Mouse (Mus musculus) layer of hippocampus, postnatal 14 days (tissue): ENCODE measurements around the gene Pard6a. TPM values are rescaled to one million over a fixed set of nuclear protein-coding genes. Genes with fewer than 3 reads are reported as not detected.

Experiments used
- DNase-seq, 2 experiments: peaks; one replicate each; pipeline ENCODE4 v3.0.0; 2021 to 2022; ENCODE audit warnings: low spot score in 2 of 2, mixed read lengths in 1 of 2
- total RNA-seq, 2 experiments: library from RNA; stranded (reverse); gene quantifications; 2 replicates each; pipeline ENCODE4 v1.2.3; 2021

The Pard6a gene
- total RNA-seq, 2 experiments from 2014 or later, result 36.8 to 38.4 TPM

DNA sequence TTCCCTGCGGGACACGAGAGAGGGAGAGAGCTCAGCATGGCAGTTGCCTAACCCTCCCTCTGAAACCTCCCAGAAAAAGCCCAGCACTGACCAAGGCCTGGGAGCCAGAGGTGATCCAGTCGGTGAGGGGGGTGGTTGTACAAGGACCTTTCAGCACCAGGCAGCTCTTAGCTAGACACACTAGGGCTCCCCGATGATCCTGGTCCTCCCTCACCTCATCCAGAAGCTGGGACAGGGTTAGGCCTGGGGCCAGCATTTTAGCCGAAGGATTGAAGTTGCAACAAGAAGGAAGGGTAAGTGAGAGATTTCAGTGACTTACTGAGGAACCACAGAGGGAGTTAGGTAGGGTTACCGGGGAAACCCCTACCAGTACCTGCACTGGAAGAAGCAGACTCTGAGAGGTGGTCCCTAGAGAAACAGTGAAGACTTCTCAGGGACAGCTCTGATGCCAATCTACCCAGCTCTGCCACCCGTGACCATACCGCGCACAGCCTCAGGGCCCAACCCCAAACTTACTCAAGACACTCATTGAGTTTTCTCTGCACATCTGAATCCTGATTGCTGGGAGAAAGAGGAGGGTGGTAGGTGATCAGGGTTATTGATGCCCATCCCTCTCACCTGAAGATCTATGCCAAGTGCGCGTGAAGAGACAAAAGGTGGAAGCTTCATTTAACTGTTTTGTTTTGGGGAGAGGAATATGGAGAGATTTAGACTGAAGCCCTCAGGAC lies 1.3 kb upstream of the Pard6a start:
- no peak for DNase-seq

DNA sequence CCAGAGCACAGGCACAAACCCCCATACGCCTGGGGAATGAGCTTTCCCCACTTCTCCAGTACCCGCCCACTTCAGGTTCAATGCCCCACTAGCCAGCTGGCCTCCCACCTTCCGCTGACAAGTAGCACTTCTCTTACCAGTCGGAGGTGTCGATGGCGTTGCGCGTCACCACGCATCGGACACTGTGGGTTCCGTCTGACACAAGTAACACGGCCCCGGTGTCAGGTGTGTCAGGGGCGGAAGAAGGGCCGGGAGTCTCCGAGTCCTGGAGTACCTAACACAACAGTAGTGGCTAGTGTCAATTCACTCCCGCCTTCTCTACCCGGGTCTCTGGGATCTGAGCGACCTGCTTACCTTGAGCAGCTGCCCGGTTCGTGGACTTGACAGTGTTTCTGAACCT lies 382 bp upstream of the Pard6a start:
- no peak for DNase-seq

DNA sequence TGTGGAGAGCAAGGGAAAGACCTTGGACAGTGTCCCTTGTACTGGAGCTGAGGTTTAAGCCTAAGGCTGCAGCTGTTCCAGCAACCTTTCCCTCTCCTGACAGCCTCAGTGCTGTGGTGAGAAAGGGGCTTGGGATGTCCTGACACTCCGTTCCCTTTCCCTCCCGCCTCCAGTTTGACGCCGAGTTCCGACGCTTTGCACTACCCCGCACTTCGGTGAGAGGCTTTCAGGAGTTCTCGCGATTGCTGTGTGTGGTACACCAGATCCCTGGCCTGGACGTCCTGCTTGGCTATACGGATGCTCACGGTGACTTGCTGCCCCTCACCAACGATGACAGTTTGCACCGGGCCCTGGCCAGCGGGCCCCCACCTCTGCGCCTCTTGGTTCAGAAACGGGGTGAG lies 1.1 kb downstream of the Pard6a start:
- no peak for DNase-seq

DNA sequence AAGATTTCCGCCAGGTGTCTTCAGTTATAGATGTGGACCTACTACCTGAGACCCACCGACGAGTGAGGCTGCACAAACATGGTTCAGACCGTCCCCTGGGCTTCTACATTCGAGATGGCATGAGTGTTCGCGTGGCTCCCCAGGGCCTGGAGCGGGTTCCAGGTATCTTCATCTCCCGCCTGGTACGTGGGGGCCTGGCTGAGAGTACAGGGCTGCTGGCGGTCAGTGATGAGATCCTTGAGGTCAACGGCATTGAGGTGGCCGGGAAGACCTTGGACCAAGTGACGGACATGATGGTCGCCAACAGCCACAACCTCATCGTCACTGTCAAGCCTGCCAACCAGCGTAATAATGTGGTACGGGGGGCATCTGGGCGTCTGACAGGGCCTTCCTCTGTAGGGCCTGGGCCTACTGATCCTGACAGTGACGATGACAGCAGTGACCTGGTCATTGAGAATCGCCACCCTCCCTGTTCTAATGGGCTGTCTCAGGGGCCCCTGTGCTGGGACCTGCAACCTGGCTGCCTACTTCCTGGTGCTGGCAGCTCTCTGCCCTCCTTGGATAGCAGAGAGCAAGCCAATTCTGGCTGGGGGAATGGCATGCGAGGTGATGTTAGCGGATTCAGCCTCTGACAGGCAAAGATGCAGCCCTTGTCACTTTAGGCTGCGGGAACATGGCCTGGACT lies 1.9 kb downstream of the Pard6a start:
- DNase-seq, result no peak

DNA sequence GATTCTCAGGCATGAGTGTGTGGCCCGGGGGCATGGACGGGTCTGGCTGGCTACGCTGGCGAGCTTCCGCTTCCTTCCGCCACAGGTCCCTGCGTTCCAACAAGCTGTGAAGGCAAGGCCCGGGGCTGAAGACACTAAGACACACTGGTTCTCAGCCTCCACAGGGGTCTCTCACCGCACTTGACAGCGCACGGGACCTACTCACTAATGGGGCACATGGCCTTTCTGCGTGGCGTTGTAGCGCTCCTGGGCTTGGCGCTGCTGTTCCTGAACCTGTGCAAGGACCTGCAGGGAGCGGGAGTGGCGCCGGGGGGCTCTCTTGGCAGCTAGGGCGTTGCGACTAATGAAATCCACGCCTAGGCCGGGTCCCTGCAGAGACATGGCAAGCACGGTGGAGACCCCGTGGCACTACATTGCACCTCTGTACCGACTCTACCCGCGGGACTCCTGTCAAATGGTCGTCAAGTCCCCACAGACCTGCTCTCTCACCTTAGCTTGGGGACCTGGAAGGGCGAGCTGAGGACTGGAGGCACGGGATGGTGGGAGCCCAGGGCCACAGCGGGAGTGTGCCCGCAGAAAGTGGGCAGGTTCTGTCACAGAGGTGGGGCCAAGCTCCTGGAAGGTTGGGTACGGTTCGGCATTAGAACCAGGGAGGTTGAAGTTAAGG lies 3.3 kb downstream of the Pard6a start:
- no peak for DNase-seq

DNA sequence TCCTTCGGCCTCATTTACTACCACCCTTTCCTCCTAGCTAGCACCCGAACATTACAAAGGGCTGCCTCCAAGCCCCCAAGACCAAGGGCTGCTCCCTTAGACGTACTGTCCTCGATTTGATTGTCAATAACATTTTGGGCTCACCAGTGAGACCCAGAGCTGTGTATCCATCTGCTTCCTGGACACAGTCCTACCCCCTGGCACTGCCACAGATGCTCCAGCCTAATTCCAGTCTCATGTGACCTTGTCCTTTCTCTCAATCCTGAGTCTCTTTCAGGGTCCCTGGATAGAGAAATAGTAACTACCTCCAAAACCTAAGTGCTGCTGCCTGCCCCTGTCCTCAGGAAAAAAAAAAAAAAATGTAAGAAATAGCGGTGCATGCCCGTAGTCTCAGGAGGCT lies 4.0 kb downstream of the Pard6a start:
- DNase-seq, result no peak

DNA sequence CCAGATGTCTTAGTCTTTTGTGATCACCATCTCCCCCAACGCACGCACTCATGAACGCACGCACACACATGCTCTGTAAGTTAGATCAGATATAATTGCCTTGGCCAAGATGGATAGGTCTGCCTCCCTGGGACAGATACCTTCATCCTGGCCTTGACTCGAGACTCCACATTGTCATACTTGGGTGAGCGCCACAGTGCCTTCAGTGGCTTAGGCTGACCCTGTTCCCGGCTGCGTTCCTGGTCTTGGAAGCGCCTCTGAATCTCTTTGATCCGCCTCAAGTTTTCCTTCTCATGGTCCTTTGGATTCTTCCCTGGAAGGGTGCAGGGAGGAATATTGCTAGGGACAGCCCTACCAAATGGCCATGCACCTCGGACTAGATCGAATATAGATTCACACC lies 5.5 kb downstream of the Pard6a start:
- no peak for DNase-seq

DNA sequence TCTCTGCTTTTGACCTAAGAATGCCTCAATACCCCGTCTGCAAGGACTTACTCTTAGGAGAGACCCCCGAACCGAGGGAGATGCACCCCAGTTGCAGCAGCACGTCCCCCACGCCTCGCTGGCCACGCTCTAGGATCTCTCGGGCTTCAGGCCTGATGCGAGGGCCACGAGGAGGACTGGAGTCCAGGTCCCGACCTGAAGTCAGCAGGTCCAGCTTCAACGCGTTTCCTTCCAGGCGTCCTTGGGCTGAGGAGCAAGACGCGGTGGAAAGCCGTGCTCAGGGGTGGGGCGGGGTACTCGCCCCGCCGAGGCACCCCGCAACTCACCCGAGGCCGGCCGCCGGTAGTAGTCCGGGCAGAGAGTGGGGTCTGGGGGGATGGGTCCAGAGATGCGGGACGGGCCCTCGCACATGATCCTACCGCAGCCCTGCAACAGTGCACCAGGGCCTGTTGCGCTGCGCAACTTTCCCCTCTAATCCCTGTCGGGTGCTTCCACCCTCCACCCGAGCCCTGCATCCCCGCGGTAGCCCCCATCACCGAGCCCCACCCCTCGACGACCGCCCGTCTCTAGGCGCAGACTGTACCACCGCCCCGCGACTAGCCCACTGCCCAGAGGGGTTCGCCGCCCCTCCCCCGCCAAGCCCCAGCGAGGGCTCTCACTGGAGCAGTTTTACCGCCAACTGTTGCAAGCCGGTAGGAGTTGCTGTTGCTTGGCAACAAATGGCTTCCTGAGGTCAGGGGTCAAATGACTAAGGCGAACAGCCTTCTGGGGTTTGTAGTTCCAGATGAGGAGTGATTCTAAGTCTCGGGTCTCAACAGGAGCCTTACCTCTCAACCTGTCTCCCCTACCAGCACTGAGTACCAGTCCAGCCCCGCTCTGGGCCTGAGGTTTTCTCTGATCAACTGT lies 6.8 kb downstream of the Pard6a start, which contains the start of the genes 4933405L10Rik and Enkd1:
Gene 4933405L10Rik, plus strand, starts transcription at position 158 of the 906 bp plus-strand sequence.
Gene Enkd1, minus strand, starts transcription at position 713 of the 906 bp plus-strand sequence.
- DNase-seq, result peak; percentile 85 to 95

DNA sequence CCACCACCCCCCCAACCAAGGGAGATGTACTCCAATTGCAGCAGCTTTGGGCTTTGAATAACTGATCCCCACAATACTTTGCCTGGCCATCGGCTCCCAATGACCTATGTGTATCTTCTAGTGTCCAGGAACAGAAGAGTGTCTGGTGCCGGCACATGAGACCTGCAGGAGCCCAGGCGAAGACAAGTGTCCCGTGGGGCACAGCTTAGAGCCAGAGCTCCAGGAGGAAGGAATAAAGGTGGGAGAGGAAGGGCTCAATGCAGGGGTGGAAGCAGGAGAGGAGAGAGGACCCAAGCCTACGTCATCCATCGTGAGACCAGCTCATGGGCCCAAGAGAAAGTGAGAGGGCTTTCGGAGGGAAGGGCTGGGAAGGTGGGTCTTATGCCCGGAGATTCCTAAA lies 7.7 kb downstream of the Pard6a start:
- DNase-seq, result no peak

DNA sequence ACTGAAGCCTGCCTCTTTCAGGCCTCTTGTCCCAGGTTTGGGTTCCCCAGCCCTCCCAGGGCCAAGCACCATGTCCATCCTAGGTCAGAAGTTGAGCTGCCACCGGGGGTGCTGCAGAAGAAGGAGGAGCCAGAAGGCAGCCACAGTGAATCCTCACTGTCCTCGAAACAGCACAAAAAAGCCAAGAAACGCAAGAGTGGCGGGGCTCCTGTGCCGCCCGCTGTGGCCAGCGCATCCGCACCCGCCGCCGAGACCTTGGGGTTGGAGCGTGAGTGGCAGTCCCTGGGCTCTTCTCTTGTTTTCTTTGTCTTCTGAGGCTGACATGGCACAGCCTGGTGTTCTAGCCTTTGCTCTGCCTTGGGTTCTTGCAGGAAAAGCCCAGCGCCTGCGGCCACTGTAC lies 8.4 kb downstream of the Pard6a start:
- no peak for DNase-seq

DNA sequence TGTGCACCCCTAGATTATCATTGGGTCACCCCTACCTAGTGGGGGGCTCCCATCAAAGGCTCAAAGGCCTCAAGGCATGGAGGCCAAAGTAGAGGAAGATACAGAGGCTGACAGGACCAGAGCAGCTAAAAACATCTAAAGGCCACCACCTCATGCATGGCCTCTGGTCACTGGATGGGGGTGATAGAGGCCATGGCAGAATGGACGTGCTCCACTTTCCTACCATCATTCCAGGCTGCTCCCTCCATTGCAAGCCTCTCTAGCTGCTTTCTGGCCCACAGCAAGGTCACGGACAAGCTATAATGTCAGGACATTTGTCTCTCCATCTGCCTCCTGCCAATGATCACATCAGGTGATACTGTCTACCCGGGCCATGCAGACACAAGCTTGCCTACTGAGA lies 11.3 kb downstream of the Pard6a start:
- no peak for DNase-seq

DNA sequence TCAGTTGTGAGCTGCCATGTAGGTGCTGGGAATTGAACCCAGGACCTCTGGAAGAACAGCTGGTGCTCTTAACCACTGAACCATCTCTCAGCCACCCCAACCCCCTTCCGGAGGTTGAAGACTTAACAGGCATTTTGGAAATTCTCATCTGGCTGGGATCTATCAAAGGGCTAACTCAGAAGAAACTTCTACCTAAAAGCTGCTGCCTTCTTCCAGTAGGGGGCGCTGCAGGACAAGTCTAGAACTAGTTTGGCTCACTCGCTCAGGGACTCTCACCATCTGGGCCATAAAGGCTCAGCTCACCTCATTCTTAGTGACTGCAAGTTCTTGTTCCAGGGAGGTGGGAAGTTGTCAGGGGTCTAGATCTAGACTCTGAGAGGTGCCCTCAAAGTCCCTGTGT lies 13.2 kb downstream of the Pard6a start:
- DNase-seq, result peak; percentile 78 to 89

DNA sequence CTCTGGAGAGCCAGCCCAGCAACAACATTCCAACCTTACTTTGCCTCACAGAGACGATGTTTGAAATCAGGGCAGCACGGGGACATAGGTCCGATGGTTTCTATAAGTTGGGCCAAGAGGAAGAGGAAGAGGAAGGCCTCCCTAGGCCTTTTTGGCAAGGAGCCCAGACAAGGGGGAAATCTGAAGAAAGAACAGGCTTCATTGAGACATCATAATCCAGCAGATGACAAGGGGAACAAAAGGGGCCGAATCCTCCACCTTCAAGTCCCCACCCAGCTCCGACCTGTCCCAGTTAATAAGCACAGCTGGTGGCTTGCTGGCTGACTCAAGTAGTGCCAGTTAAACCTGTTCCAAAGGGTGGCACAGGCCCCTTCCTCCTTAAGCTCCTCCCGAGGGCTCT lies 14.1 kb downstream of the Pard6a start:
- DNase-seq, result no peak

DNA sequence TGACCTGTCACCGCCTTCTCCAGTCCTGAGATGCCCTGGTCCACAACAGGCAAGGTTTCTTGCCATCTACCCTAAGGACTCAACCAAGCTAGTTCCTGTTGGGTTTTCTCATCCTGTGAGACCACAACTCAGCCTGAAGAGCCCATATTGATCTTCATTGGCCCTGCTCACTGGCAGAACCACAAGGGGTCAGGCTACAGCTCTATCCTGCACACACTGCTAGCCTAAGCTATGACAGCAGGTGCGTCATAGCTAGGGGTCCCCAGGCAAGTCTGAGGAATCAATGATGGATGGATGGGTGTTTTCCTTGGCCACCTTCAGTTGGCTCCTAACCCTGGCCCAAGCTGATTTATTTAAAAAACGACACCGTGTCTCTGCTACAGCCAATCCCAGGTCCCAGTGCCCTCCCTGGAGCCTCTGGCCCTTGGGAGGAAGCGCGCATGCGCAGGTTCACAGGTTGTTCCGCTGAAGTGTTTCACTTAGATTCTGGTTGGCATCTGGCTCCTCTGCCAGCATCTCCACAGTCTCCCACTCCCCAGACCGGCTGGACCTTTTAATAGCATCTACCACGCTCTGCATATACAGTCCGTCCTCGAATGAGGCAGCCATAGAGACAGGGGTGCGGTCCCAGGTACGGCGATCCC lies 15.5 kb downstream of the Pard6a start:
- DNase-seq, result no peak

DNA sequence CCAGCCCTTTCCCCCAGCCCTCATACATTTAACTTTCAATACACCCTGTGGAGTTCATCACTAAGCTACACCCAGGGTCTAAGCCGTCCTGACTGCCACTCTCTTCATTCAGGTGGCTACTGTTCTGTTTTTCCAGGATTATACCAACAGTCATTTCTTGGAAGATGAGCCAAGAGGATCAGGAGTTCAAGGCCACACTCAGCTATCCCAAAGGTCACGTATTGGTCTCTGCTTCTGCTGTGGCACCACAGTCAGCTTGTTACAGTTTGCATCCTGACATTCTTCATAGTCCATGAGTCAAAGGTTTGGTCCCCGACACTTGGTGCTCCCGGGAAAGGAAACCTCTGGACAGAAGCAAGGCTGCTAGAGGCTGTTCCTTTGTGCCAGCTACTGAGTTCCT lies 18.7 kb downstream of the Pard6a start:
- no peak for DNase-seq

DNA sequence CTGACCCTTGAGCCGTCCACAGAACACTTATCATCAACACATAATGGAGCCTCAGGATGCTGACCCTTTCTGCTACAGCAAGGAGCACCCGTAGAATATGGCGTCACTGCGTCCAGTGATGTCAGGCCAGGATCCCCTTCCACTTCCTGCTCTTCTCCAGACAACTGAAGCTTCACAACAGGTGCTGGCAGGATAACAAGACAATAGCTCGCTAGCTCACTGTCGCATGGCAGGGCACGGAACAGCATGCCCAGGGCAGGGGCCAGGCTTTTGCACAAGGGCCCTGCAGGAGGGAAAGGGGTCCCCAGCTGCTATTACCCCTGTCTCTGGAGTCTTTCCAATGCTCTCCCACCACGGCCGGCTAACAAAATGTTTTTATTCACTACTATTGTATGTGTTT lies 21.9 kb downstream of the Pard6a start:
- DNase-seq, result no peak

DNA sequence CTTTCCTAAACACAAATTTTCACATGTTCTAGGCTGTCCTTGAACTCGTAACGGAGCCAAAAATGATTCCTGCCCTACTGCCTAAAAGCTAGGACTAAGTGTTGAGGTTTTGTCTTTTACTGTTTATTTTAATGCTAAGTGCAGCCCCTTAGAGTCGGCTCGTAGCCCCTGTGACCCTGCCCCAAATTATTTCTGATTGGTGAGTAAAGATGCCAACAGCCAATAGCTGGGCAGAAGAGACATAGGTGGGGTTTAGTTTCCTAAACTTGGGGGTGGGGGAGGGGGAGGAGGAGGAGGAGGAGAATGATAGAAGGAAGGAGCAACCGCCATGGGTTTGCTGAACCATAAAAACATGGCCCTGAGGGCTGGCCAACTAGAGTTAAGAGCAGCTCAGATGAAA lies 24.8 kb downstream of the Pard6a start:
- no peak for DNase-seq

DNA sequence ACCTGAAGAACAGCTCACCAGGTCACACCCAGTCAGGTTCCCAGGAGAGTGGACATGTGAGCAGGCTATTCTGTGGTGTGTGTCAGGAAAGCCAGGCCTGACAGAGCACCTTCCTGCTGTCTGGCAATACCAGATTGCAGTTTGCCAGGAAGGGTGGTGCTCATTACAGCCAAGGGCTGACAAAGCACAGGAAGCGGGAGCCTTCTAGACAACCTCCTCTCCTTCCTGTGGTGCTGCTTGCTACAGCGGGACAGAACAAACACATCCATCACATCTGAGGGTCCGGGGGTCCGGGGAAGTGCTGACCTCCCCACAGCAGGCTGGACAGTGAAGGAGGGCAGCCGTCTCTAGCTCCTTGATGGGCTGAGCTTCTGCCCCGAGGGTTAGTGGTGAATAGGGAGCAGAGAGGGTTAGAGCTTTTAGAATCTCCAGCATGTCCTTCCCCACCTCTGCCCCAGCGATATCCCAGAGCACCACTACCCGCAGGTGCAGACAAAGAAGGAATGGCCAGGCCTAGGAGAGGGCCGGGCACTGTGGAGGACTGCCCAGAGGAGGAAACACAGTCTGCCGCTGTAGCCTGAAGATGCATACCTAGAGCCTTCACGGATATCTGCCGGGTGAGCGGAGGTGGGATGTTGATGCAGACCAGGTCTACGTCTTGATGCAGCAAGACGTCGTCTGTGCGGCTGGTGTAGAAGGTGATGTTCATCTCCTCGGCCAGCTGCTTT lies 26.6 kb downstream of the Pard6a start:
- DNase-seq, result no peak

DNA sequence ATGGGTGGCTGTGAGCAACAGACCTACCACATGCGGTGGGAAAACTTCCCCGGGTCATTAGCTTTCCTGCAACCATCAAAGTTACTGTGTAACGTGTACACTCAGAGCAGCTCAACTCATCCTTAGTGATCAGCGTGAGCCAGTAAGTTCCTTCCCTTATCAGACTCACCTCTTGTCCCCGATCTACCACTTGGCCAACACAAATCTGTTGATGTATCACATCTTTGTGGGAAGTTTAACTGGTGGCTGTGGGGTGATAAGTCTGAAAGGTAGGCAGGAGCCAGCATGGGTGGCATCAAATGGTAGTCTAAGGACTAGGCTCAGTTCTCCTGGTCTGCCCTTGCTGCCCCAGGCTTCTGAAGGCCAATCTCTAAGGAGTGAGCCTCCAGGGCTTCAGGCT lies 31.2 kb downstream of the Pard6a start:
- DNase-seq, result no peak

DNA sequence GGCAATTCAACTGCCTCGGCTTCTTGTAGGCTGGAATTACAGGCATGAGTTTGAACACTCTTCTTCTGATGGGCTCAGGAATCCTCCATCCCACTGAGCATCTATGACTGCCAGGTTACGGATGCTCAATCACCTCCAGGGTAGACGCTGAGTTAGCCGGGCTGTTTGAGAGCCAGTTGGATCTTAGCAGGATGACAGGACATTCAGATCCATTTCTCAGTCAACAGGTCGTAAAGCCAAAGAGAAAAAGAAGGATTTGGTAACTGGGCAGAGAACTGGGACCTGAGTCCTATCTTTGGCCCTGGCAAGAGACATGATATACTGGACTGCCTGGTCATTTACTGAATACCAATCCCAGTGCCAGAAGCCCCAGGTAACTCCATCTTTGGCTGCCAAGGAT lies 38.3 kb downstream of the Pard6a start:
- DNase-seq, result no peak
